Mouse (Mus musculus) thymus, postnatal 4 days (tissue): ENCODE results near the gene Appl1.

Experiments
- DNase-seq: peaks from one replicate; pipeline ENCODE4 v3.0.0; 2021

Gene Appl1

GRCm38 (mm10) chr14:26971106-26971789 is at the start of gene Appl1:
Gene Appl1, minus strand, starts transcription at chr14:26971232.
- no peak for DNase-seq

GRCm38 (mm10) chr14:27019850-27020249 is 48.8 kb upstream of the Appl1 start:
- no peak for DNase-seq

GRCm38 (mm10) chr14:27017936-27018335 is 46.9 kb upstream of the Appl1 start:
- DNase-seq = no peak

DNA sequence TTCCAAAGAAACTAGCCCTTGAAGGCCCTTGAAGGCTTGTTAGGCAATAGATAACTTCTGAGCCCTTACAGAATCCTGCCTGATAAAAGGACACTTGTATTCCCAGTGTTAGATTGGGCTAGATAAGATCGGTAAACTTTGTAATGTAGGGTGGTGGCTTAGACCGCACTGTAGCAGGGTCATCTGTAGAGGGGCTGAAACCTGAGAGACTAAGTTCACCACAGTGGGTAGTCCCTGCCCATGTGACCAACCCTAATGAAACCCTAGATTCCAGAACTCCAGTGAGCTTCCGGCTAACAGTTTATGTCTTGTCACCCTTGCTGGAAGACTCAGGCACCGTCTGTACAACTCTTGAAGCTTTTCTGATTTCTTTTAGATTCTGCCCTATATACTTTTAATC is 42.6 kb upstream of the Appl1 start:
- DNase-seq = no peak

- DNase-seq = no peak
Measured at GRCm38 (mm10) chr14:27011561-27011960, 40.5 kb upstream of the Appl1 start.

- no peak for DNase-seq
Measured at GRCm38 (mm10) chr14:27005937-27006336, 34.9 kb upstream of the Appl1 start.

DNA sequence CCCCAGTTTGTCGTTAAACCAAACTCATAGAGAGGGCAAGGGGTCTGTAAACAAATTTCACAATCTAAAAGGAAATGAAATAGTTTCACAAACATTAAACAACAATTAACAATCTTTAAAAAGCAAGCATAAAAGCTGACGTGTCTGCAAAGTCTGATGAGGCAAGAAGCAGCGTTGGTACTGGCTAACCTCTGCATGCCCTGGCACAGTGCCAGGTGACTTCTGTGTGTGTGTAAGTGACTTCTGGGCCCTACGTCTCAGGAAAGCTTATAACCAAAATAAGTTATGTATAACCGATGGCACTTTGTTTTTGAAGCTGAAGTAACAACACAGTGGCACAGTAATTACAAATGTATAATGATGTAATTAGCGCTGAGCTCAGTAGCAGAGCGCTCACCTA is 33.9 kb upstream of the Appl1 start:
- no peak for DNase-seq

DNA sequence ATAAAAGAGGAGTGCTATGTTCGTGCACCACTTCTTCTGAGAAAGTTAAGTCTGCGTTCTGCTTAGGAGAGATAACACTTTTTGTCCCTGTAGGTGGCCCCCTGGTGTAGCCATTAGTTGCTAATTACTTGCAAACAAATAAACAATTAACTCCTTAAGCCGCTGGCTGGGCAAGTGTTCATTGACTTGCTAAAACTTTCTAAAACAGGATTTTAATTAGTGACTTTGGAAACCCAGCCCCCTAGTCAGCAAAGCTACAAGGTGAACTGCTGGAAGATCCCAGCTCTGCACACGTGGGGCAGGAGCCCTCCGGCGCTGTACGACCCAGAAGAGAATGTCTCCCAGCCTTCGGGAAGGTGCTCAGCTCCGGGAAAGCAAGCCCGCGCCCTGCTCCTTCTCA is 29.4 kb upstream of the Appl1 start:
- DNase-seq = no peak

DNA sequence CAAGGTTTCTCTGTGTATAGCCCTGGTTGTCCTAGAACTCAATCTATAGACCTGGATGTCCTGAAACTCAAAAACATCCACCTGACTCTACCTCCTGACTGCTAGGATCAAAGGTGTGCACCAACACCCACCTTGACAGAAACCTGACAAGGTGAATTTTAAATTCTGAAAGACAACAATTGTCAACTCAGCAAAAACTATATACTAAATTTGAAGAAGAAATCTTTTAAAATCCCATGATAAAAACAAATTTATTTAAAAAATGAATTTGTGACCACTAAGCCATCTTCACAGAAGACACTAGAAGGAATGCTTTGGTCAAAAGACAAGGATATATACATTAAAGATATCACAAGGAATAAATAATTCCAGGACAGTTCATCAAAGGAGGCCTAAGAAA is 25.2 kb upstream of the Appl1 start:
- no peak for DNase-seq

DNA sequence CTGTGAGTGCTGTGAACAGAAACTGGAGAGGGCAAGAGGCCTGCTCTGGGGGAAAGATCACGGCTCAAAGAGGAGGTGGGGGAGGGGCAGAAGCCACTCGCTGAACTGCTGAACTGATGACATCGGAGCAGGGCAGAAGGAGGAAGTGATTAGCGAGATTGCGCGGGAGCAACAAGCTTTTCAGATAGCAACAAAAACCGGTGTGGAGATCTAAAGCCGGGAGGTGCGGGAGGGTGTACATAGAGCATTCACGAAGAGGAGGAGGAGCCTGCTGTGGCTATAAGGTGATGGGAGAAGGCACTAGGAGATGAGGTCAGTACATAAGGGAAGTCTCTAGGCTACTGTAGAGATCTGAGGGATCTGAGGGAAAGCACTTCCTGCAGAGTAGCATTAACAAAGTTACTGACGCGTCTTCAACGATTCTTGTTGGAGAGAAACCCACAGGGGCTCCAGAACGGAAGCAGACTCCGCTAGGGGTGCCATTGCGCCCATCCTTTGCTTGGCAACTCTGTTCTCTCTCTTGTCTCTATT is 23.2 kb upstream of the Appl1 start, which contains the start of gene Hesx1:
Hesx1 (plus strand) TSS at position 206 of the 531 bp plus-strand sequence.
- DNase-seq = peak; percentile 87

DNA sequence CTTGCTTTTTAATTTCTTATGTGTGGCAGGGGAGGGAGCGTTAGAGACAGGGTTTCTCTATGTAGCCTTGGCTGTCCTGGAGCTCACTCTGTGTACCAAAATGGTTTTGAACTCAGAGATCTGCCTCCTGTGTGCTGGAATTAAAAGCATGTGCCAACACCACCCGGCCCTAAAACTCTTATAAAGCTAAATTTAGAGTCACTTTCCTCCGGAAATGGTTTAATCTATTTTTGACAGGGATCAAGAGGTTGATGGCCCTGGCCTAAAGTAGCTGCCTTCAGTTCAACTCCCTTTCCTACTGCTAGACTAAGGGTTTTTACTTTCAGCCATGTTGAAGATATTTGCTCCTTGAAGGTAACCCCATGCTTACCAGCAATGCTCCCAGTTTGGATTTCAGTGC is 22.4 kb upstream of the Appl1 start:
- no peak for DNase-seq

DNA sequence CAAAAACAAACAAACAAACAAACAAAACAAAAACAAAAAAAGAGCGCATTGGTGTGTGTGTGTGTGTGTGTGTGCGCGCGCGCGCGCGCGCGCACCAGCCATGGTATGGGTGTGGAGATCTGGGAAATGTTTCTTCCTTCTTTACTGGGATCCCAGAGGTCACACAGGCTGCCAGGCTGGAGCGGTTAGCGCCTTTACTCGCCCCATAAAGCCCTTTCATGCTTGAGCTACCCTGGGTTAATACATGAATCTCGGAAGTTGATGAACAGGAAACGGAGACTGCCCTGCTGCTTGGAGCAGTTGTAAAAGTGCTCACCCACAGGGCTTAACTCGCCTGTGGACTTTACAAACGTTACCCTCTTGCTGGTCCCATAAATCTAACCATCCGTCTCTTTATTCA is 20.6 kb upstream of the Appl1 start:
- DNase-seq = no peak

DNA sequence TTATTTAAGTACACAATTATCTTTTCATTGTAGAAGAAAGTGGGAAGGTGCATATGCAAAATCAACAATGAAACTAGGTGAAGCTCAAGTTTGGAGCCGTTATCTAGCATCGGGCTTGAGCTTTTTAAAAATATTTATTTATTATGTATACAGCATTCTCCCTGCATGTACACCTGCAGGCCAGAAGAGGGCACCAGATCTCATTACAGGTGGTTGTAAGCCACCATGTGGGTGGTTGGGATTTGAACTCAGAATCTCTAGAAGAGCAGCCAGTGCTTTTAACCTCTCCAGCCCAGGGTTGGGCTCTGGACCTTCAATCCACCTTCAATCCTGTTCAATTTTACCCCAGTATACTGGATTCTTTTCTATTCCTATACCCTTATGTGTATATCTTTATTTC is 17.7 kb upstream of the Appl1 start:
- DNase-seq = peak; percentile 49

GRCm38 (mm10) chr14:26982150-26982530 is 11.1 kb upstream of the Appl1 start:
- no peak for DNase-seq

GRCm38 (mm10) chr14:26981494-26982149 is 10.6 kb upstream of the Appl1 start:
- no peak for DNase-seq

- DNase-seq = no peak
Measured at GRCm38 (mm10) chr14:26981021-26981420, 10.0 kb upstream of the Appl1 start.

DNA sequence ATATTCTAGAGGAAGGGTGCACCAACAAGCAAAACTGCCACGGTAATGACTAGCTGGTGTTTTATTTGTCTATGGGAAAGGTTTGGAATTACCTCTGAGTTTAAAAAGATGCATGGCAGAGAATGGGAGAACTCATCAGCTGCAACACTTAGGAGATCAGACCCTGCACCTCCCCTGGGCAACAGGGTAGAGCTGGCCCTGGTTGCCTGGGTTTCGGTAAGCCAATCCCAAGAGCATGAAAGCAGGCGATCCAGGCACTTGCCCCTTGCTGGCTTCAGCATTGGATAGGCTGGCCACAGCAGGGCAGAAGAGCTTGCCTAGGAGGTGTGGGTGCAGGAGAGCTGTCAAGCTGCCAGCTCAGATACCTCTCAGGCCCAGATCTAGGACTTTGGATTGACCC is 8.8 kb upstream of the Appl1 start:
- DNase-seq = no peak

DNA sequence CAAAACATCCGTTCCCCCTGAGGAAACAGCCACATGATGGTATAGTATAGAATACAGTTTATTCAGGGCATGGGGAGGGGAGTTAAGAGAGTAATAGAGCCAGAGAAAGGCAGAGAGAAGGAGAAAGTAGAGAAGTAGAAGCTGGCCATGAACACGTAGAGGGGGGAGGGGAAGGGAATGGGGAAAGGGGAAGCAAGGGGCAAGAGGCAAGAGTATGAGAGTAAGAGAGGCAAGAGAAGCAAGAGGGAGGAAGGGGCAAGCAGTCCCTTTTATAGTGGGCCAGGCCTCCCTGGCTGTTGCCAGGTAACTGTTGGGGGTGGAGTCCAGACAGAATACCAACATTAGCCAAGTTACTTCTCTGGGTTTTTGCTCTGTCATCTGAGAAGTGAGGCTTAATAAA is 6.5 kb upstream of the Appl1 start:
- no peak for DNase-seq

- DNase-seq = no peak
Measured at GRCm38 (mm10) chr14:26976212-26976611, 5.2 kb upstream of the Appl1 start.

GRCm38 (mm10) chr14:26975490-26975889 is 4.5 kb upstream of the Appl1 start:
- no peak for DNase-seq

- DNase-seq = no peak
Measured at GRCm38 (mm10) chr14:26973089-26973488, 2.1 kb upstream of the Appl1 start.

DNA sequence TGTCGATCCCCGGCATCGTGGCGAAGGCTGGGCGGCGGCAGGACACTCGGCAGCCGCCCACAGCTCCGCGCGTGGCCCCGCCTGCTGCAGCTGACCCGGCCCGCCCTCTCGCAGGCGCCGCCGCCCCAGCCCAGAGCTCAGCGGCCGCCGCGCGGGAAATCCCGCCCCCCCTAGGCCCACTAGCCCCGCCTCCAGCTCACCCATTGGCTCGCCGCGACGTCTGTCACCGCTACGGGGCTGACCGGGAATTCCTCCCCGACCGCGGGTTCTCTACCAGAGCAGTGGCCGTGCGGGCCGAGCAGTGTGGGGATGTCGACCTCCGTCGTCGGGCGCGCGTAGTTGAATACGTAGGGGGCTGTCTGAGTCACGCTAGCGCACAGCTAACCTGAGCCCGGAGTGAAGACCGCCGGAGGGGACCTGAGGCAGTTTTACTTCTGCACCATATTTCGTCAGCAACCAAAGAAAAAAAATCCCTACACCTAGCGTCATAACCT is 546 bp downstream of the Appl1 start:
- peak; percentile 99 for DNase-seq

DNA sequence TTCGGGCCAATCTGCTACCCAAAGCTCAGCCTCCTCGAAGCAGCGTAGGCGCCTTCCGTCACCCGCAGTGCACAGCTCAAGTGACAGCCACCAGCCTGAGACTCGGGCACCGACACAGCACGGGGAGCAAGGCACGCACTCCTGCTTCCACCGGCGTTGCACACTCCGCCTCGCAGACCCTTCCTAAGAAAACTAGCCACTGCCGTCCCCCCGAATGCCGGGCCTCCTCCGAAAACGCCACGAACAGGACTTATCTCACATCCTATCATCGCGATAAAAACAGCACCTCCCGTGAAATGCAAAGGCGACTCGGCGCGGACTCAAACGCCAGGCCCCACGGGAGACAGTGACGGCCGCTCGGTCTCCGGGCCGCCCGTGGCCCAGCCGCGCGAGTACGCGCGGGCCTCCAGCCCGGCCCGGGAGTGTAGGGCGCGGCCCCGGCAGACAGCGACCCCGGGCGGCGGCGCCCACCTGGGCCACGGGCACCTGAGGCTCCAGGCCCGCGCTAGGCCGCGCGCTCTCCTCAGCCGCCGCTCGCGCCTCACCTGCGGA is 1.1 kb downstream of the Appl1 start:
- peak; percentile 75 for DNase-seq

GRCm38 (mm10) chr14:26969164-26969563 is 1.9 kb downstream of the Appl1 start:
- DNase-seq = no peak
